Mouse (Mus musculus) heart, embryonic 13.5 days (tissue): ENCODE results near the gene Ctnnbl1. TPM values are rescaled to one million over a fixed set of nuclear protein-coding genes. Genes with fewer than 3 reads are reported as not detected.
A peak's percentile ranks its signal among the peaks of the same experiment; 100 is the strongest.

Experiments
- ATAC-seq: fragments of 200-750 bp; cut with Nextera tagmentation; 2 replicates; pipeline ENCODE4 v1.8.0; 2017; ENCODE audit warnings: moderate TSS enrichment; ENCODE audit not compliant: insufficient number of reproducible peaks, low FRiP score, low TSS enrichment; ENCODE audit errors: extremely low read depth
- H3K27ac ChIP-seq: fragments of 300-500 bp; sonication (generic); replicated peaks from 2 replicates; pipeline ENCODE4 v1.5.1; 2015; ENCODE audit warnings: moderate library complexity, mild to moderate bottlenecking, inconsistent platforms
- H3K27me3 ChIP-seq: fragments of 300-500 bp; sonication (generic); replicated peaks from 2 replicates; pipeline ENCODE4 v1.6.1; 2015; ENCODE audit warnings: mild to moderate bottlenecking, inconsistent platforms
- H3K36me3 ChIP-seq: fragments of 300-500 bp; sonication (generic); 2 replicates; pipeline ENCODE4 v1.6.1; 2015; ENCODE audit warnings: mild to moderate bottlenecking, inconsistent platforms
- H3K4me1 ChIP-seq: fragments of 300-500 bp; sonication (generic); 2 replicates; pipeline ENCODE4 v1.6.1; 2015; ENCODE audit warnings: inconsistent platforms
- H3K4me2 ChIP-seq: fragments of 300-500 bp; sonication (generic); 2 replicates; pipeline ENCODE4 v1.6.1; 2015; ENCODE audit warnings: inconsistent platforms, mild to moderate bottlenecking, moderate library complexity
- H3K4me3 ChIP-seq: fragments of 300-500 bp; sonication (generic); 2 replicates; pipeline ENCODE4 v1.5.1; 2015; ENCODE audit warnings: moderate library complexity, mild to moderate bottlenecking, inconsistent platforms
- H3K9ac ChIP-seq: fragments of 300-500 bp; sonication (generic); 2 replicates; pipeline ENCODE4 v1.6.1; 2015; ENCODE audit warnings: inconsistent platforms, mild to moderate bottlenecking, moderate library complexity
- H3K9me3 ChIP-seq: fragments of 300-500 bp; sonication (generic); 2 replicates; pipeline ENCODE4 v1.6.1; 2016; ENCODE audit warnings: inconsistent platforms
- WGBS: fragments of 180-500 bp; shearing (Covaris S2); methylation state at CpG from one replicate; pipeline ENCODE4 v1.1.7; 2015; ENCODE audit warnings: mixed read lengths; 5-methylcytosine and 5-hydroxymethylcytosine counted together
- polyA plus RNA-seq: library from polyadenylated mRNA; unstranded; fragments of >200 nt; fragmentation: Nextera tagmentation; extraction: Ambion mirVana; gene quantifications from 2 replicates; pipeline ENCODE4 v1.2.1, GENCODE M21; 2015

Ctnnbl1 gene
- polyA plus RNA-seq, 1 experiment from 2014 or later = 31.5 TPM

DNA sequence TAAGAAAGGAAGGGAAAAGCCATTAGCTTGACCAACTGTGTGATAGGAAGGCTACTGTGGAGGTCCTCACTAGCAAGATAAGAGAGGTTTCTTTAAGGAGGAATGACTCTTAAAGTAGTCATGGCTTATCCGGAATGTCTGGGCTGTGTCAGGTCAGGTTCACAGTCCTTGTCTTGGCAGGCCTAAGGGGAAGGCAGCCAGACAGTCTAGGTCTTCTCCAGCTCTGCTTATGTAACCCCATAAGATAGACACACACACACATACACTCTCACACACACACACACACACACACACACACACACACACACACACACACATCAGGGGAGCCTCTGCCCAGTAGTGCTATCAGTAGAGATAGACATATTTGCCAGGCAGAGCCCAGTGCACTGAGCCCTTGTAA lies 73.5 kb downstream of the Ctnnbl1 start:
- Histone ChIP-seq H3K27me3 (peaks cover 23% of the 10 kb centered on the region), H3K36me3 (peaks cover 21% of the 10 kb centered on the region), H3K27ac (no peak overlapping the region), H3K4me2 (no peak overlapping the region), H3K4me3 (no peak overlapping the region), H3K9me3 (no peaks in the 10 kb centered on the region), H3K9ac (no peak overlapping the region), H3K4me1 (peaks cover 36% of the 10 kb centered on the region)
- 63% methylated on average over 1 of the region's 1 CpGs for WGBS
- no peak for ATAC-seq

DNA sequence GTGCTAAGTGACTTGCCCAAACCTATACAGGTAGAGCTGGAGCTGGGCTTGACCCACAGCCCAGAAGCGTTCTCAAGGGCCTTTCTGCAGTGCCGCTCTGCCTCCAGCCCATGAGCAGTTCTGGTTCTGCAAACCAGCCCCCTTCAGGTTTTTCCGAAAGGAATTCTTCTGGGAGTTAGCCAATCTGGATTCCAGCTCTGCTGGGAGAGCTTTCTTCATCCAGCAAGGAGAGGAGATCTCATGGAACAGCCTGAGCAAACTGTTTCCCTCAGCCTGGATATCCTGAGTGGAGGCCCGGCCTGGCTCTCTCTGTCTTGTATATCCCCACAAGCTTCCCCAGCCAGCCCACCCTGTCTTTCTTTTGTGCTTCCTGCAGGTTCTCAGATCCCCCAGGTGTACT lies 75.9 kb downstream of the Ctnnbl1 start:
- peaks cover 16% of the 10 kb centered on the region for H3K27me3 ChIP-seq
- H3K27ac ChIP-seq = no peak overlapping the region
- H3K9me3 ChIP-seq = no peaks in the 10 kb centered on the region
- H3K4me2 ChIP-seq = no peak overlapping the region
- no peak for ATAC-seq
- WGBS = 90% methylated on average over 4 of the region's 4 CpGs
- H3K9ac ChIP-seq = no peak overlapping the region
- peaks cover 18% of the 10 kb centered on the region for H3K36me3 ChIP-seq
- H3K4me1 ChIP-seq = peaks cover 33% of the 10 kb centered on the region
- H3K4me3 ChIP-seq = no peak overlapping the region

DNA sequence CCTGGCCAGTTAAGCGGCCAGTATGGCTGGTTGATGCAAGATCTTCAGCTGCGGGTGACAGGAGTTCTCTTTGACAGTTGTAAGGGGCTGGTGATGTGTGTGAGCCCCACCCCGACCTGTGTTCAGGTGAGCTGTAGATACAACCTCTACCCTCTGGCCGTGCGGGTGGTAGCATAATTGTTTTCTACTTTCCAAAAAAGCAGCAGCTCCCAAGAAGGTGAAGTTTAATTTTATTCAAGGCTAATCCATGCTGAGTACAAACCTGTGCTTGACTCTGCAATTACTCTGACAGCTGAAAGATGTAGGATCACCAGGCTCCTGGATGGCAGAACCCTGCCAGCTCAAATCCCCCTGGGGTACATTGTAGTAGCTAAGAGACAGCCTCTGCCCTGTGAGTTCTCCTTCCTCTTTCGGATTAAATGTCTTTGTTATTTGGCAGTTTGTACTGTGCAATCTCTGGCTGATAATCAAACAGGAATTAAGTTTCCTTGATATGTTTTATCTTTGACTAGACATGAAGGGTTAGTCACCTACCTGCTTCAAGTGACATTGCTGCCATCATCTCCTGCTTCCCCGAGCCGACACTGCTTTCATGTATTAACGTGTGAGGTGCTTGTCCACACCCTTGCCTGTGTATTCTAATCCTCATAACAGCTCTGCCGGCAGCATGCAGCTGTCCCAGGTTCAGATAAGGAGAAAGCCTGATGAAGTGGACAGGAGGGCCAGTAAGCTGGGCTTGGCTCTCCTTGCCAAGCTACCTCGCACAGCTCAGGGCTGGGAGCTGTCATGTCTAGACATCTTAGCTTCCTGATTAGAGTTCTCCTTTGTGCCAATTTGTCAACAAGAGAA lies 77.1 kb downstream of the Ctnnbl1 start:
- H3K27ac ChIP-seq = no peak overlapping the region
- H3K4me2 ChIP-seq = peak overlapping the region; percentile 14; the same call in 1 of the 2 replicates
- H3K27me3 ChIP-seq = peaks cover 16% of the 10 kb centered on the region
- H3K9ac ChIP-seq = no peak overlapping the region
- 47% methylated on average over 11 of the region's 11 CpGs for WGBS
- H3K9me3 ChIP-seq = no peaks in the 10 kb centered on the region
- peaks cover 19% of the 10 kb centered on the region for H3K36me3 ChIP-seq
- H3K4me3 ChIP-seq = no peak overlapping the region
- no peak for ATAC-seq
- peaks cover 35% of the 10 kb centered on the region for H3K4me1 ChIP-seq

DNA sequence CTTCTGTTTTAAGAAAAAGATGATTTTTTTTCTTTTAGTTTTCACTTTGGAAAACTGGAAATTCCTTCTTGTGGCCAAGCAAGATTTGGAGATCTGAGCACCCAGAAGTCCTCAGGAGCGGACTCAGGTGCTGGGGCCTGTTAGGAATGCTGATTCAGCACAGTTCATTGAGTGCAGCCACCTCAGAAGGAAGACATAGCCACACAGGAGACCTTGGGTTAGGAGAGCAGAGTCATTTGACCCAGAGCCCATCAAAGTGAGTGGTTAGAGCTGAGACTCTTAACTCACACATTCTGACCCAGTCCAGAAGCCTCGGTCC lies 77.7 kb downstream of the Ctnnbl1 start:
- Histone ChIP-seq H3K4me2 (no peak overlapping the region), H3K36me3 (peaks cover 21% of the 10 kb centered on the region), H3K9me3 (no peaks in the 10 kb centered on the region), H3K4me1 (peaks cover 41% of the 10 kb centered on the region), H3K9ac (no peak overlapping the region), H3K27ac (no peak overlapping the region), H3K27me3 (peaks cover 16% of the 10 kb centered on the region), H3K4me3 (no peak overlapping the region)
- no peak for ATAC-seq
- WGBS = 92% methylated on average over 2 of the region's 2 CpGs

DNA sequence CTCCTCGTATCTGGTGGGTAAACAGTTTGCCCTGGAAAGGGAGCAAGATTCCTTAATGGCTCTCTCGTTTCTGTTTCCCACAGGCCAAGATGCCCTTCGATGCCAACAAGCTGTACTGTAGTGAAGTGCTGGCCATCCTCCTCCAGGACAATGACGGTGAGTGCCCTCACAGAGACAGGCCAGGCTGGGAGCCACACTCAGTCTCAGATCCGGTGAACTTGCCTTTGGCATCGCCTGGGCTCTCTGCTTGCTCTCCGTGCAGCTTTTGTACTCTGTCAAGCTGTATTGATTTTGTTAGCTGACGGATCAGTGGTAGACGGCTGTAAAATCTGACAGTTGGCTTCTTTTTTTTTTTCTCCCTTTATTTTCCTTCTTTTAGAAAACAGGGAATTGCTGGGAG lies 80.5 kb downstream of the Ctnnbl1 start:
- Histone ChIP-seq H3K4me3 (no peak overlapping the region), H3K4me2 (no peak overlapping the region), H3K36me3 (peaks cover 15% of the 10 kb centered on the region; the same call in 1 of the 2 replicates), H3K4me1 (peaks cover 53% of the 10 kb centered on the region), H3K27me3 (peaks cover 5% of the 10 kb centered on the region; the same call in 1 of the 2 replicates), H3K9me3 (no peaks in the 10 kb centered on the region), H3K27ac (peak overlapping the region; percentile 87), H3K9ac (peak overlapping the region; percentile 64; the same call in 1 of the 2 replicates)
- WGBS = 80% methylated on average over 9 of the region's 9 CpGs
- ATAC-seq = no peak

DNA sequence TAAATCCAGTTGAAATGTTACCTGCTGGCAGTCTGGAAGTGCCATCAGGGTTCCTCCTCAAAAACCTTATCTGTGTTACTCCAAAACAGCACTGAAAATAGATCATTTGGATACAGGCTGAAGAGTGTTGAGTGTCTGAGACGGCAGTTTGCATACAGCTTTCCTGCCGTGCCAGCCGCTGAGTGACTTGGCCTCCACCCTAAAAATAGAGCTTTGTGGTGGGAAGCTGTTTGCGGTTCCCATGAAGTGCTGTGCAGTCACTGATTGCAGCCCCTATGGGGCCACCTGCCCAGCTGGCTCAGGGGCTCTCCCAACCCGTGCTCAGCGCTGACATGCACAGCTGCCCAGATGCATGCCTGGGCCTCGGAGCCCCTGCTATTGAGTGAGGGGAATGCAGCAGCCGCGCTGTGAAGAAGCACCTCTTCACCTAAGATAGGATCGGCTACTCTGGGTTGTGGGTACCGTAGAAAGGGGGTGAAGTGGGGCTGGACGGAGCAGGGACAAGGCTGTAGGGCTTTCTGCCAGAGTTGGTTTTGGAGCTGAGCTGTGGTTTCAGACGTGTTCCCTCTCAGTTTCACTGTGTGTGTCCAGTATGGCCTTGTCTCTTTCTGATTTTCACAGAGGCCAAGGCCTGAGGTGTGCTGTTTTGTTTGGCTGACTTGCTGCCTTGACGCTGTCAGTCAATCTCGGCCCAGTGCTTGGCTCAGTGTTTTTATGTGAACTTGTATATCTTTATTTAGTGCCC lies 81.5 kb downstream of the Ctnnbl1 start:
- H3K4me3 ChIP-seq = peak overlapping the region; percentile 16
- H3K27me3 ChIP-seq = no peaks in the 10 kb centered on the region
- peak overlapping the region; percentile 60 for H3K4me2 ChIP-seq
- H3K27ac ChIP-seq = peak overlapping the region; percentile 87
- peak overlapping the region; percentile 64 for H3K9ac ChIP-seq
- H3K36me3 ChIP-seq = 0 out of 2 replicates have a peak, but pooled peaks cover 15% of the 10 kb centered on the region
- H3K4me1 ChIP-seq = peaks cover 64% of the 10 kb centered on the region
- H3K9me3 ChIP-seq = no peaks in the 10 kb centered on the region
- peak; percentile 54; the same call in 1 of the 2 replicates for ATAC-seq
- 39% methylated on average over 15 of the region's 15 CpGs for WGBS

DNA sequence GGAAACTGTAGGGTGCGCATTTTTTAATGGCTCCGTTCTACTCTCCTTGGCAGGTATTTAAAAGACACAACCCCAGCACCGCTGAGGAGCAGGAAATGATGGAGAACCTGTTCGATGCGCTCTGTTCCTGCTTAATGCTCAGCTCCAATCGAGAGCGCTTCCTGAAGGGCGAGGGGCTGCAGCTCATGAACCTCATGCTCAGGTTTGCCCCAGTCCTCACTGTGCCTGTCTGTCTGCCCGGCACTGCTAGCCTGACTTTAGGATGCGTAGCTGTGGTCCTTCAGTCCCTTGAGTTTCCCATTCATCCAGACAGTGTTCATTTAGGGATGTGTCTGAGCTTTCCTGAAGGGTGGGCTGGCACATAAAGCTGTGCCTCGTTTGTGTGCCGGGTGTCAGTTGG lies 82.2 kb downstream of the Ctnnbl1 start:
- H3K4me3 ChIP-seq = no peak overlapping the region
- WGBS = 88% methylated on average over 12 of the region's 12 CpGs
- no peaks in the 10 kb centered on the region for H3K27me3 ChIP-seq
- ATAC-seq = no peak
- H3K4me1 ChIP-seq = peaks cover 65% of the 10 kb centered on the region
- peak overlapping the region; percentile 60 for H3K4me2 ChIP-seq
- H3K9me3 ChIP-seq = no peaks in the 10 kb centered on the region
- 0 out of 2 replicates have a peak, but pooled peaks cover 17% of the 10 kb centered on the region for H3K36me3 ChIP-seq
- 0 out of 2 replicates have a peak overlapping the region, but pooled peaks have one; percentile 64 for H3K9ac ChIP-seq
- H3K27ac ChIP-seq = peak overlapping the region; percentile 87

DNA sequence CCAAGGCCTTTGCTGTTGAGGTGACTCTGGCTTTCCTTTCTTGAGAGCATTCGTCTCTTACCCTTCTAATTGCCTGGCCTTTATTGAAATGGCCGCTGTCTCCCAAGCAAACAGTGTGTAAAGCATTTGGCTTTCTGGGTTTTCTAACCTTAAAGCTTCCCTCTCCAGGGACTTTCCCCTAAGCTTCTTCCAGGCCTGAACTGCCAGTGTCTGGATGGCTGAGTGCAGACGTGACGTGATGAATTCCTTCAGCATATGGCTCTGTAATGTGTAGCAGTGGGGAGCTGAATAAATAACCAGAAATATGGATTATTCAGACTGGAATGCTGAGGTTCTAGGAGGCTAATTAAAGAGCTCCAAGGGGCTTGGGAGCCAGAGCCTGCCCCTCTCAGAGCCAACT lies 84.1 kb downstream of the Ctnnbl1 start:
- 79% methylated on average over 4 of the region's 4 CpGs for WGBS
- H3K36me3 ChIP-seq = peaks cover 24% of the 10 kb centered on the region; the same call in 1 of the 2 replicates

DNA sequence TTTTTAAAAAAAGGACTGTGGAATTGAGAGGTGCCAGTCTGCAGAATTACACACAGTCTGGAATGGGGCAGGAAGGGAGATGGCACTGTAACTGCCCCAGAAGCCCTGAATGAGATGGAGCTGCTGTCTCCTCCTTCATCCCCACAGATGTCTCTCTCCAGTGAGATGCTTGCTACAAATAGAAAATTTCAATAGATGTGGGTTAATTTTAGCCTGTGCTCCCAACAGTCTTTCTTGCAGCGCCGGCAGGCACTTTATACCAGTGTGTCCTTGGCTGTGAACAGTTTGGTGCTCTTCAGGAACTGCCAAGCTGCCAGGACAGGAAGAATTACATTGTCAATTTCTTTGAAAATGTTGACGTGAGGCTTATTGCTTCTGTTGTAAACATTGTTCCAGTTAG lies 86.3 kb downstream of the Ctnnbl1 start:
- Histone ChIP-seq H3K36me3 (peaks cover 24% of the 10 kb centered on the region; the same call in 1 of the 2 replicates), H3K4me2 (peak overlapping the region; percentile 34), H3K4me3 (no peak overlapping the region), H3K9me3 (no peaks in the 10 kb centered on the region), H3K27ac (peak overlapping the region; percentile 77), H3K4me1 (peaks cover 55% of the 10 kb centered on the region), H3K27me3 (no peaks in the 10 kb centered on the region), H3K9ac (peak overlapping the region; percentile 19; the same call in 1 of the 2 replicates)
- no peak for ATAC-seq
- WGBS = 42% methylated on average over 3 of the region's 3 CpGs

More for the DNA sequence above, 84.1 kb downstream of the Ctnnbl1 start:
- ATAC-seq = no peak
- no peaks in the 10 kb centered on the region for H3K9me3 ChIP-seq
- no peak overlapping the region for H3K9ac ChIP-seq
- no peak overlapping the region for H3K27ac ChIP-seq
- H3K4me3 ChIP-seq = no peak overlapping the region
- no peaks in the 10 kb centered on the region for H3K27me3 ChIP-seq
- H3K4me2 ChIP-seq = no peak overlapping the region
- H3K4me1 ChIP-seq = peaks cover 66% of the 10 kb centered on the region

DNA sequence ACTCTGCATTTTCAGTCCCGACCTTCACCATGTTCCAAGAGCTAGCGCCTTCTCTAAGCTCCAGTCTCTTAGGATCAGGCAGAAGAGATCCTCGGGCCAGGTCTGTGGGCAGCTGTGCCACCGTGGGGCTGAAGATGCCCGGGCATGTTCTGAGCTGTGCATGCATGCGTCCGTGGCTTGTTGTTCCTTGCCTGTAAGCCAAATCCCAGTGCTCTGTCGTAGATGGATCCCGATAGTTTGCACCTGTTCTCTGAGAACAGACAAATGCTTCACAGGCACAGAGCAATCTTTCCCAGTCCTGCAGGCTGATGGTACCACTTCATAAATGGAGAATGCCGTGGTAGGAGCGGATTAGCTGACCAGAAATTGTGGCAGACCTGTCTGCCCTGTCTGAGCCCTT lies 87.0 kb downstream of the Ctnnbl1 start:
- ATAC-seq = no peak
- no peak overlapping the region for H3K4me3 ChIP-seq
- H3K36me3 ChIP-seq = peaks cover 23% of the 10 kb centered on the region; the same call in 1 of the 2 replicates
- H3K4me2 ChIP-seq = 0 out of 2 replicates have a peak overlapping the region, but pooled peaks have one; percentile 34
- peak overlapping the region; percentile 77 for H3K27ac ChIP-seq
- H3K27me3 ChIP-seq = no peaks in the 10 kb centered on the region
- WGBS = 79% methylated on average over 11 of the region's 11 CpGs
- H3K4me1 ChIP-seq = peaks cover 47% of the 10 kb centered on the region
- H3K9ac ChIP-seq = 0 out of 2 replicates have a peak overlapping the region, but pooled peaks have one; percentile 19
- no peaks in the 10 kb centered on the region for H3K9me3 ChIP-seq

DNA sequence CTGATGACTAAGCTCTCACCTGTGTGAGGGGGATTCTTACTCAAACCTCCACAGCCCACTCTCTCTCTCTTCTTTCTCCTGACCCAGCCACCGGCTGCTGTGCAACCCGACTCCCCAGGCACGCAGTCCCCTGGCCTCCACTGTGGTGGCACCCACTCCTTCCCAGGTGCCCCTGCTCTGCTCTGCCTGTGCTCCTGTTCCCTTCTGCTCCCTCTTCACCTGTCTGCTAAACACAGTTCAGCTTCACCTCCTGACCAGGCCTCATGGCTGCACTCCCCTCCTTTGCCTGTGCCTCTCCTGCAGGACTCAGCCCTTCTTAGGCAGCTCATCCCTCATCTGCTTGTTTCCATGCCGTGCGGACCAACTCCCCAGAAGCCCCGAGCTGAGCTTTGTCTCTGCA lies 92.9 kb downstream of the Ctnnbl1 start:
- Histone ChIP-seq H3K9me3 (no peaks in the 10 kb centered on the region), H3K4me1 (peaks cover 12% of the 10 kb centered on the region; the same call in 1 of the 2 replicates), H3K27ac (no peak overlapping the region), H3K27me3 (no peaks in the 10 kb centered on the region), H3K36me3 (no peaks in the 10 kb centered on the region), H3K9ac (no peak overlapping the region), H3K4me2 (no peak overlapping the region), H3K4me3 (no peak overlapping the region)
- 81% methylated on average over 6 of the region's 6 CpGs for WGBS
- ATAC-seq = no peak
